Mouse (Mus musculus) heart, postnatal 0 days (tissue): ENCODE data around the gene Wbp4. TPM values are rescaled to one million over a fixed set of nuclear protein-coding genes. Genes with fewer than 3 reads are reported as not detected.

Source experiments
- ATAC-seq: fragments of 200-750 bp; cut with Nextera tagmentation; 2 replicates; pipeline ENCODE4 v1.8.0; 2017; ENCODE audit warnings: low read depth, moderate number of reproducible peaks, moderate library complexity; ENCODE audit not compliant: insufficient read depth
- DNase-seq: peaks from one replicate; pipeline ENCODE4 v3.0.0-alpha.2; 2016; ENCODE audit warnings: low spot score
- H3K27ac ChIP-seq: fragments of 300-500 bp; sonication (generic); 2 replicates; pipeline ENCODE4 v1.5.1; 2014; ENCODE audit warnings: low read depth, mild to moderate bottlenecking
- H3K27me3 ChIP-seq: fragments of 300-500 bp; sonication (generic); 2 replicates; pipeline ENCODE4 v1.6.1; 2014; ENCODE audit warnings: low read length, mixed read lengths; ENCODE audit not compliant: control insufficient read depth, insufficient read depth
- H3K36me3 ChIP-seq: fragments of 300-500 bp; sonication (generic); replicated peaks from 2 replicates; pipeline ENCODE4 v1.6.1; 2014; ENCODE audit warnings: low read length, mixed read lengths; ENCODE audit not compliant: control insufficient read depth, insufficient read depth
- H3K4me1 ChIP-seq: fragments of 300-500 bp; sonication (generic); 2 replicates; pipeline ENCODE4 v1.6.1; 2014; ENCODE audit warnings: antibody characterized with exemption; ENCODE audit not compliant: control insufficient read depth, insufficient read depth
- H3K4me2 ChIP-seq: fragments of 300-500 bp; sonication (generic); 2 replicates; pipeline ENCODE4 v1.6.1; 2014; ENCODE audit warnings: low read depth, mild to moderate bottlenecking, low read length, moderate library complexity
- H3K4me3 ChIP-seq: fragments of 300-500 bp; sonication (generic); 2 replicates; pipeline ENCODE4 v1.5.1; 2014; ENCODE audit warnings: low read depth, low read length
- H3K9ac ChIP-seq: fragments of 300-500 bp; sonication (generic); replicated peaks from 2 replicates; pipeline ENCODE4 v1.6.1; 2014; ENCODE audit warnings: low read depth, low read length, mixed read lengths
- H3K9me3 ChIP-seq: fragments of 300-500 bp; sonication (generic); replicated peaks from 2 replicates; pipeline ENCODE4 v1.6.1; 2016; ENCODE audit warnings: low read length; ENCODE audit not compliant: control insufficient read depth
- CTCF ChIP-seq: IDR thresholded peaks from 2 replicates; pipeline ENCODE4 v1.5.1; 2016; ENCODE audit warnings: antibody characterized with exemption, control low read depth, low read depth
- EP300 ChIP-seq: IDR thresholded peaks from 2 replicates; pipeline ENCODE4 v1.6.1; 2016; ENCODE audit warnings: antibody characterized with exemption, low read depth
- WGBS: fragments of 180-500 bp; shearing (Covaris S2); extraction: QIAGEN DNeasy Blood & Tissue Kit; methylation state at CpG from one replicate; pipeline ENCODE4 v1.1.7; 2014; 5-methylcytosine and 5-hydroxymethylcytosine counted together
- polyA plus RNA-seq: library from polyadenylated mRNA; unstranded; fragments of >200 nt; fragmentation: Nextera tagmentation; extraction: Ambion mirVana; gene quantifications from 2 replicates; pipeline ENCODE4 v1.2.1, GENCODE M21; 2015
- total RNA-seq: library from RNA; depleted of rRNA; stranded (reverse); fragments of >200 nt; gene quantifications from 2 replicates; pipeline ENCODE4 v1.2.3, GENCODE M21; 2014; ENCODE audit warnings: low replicate concordance; rRNA removed

Gene Wbp4
- total and polyA plus RNA-seq, 2 experiments from 2014 or later: 10.0 to 26.6 TPM

DNA sequence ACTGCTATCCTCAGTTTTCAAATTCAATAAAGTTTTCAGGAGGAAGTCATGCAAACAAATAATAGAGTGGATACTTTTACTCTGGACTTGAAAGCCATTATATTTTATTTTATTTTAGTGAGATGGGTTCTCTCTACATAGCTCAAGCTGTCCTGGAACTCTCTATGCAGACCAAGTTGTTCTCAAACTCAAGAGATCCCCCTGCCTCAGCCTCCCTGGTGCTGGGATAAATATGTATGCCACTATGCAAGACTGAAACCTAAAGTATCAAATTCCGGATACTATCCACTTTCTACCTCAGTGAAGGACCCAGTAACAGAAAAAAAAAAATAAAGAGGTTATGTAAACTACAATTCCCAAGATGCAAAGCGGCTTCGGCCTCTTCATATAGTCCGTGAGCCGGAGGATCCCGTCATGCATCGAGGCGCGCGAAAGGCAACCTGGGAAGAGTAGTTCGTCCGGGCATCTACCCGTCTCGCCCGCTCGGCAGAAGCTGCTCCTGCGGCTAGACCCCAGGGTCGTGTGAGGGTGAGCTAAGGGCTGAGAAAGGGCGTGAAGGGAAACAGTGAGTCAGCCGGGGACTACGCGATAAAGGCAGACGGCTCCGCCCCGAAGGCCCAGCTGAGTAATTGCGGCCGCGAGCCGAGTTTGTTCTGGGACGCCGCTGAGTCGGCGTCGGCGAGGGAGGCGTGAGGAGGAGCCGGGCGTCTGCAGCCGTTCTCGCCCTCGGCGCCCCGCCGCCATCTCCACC is 55.2 kb downstream of the Wbp4 start, which contains the start of gene Kbtbd7:
Kbtbd7 (plus strand) TSS at position 533 of the 751 bp plus-strand sequence.
- DNase-seq (peak; percentile 99), ATAC-seq (peak; percentile 99)
- TF ChIP-seq EP300 (peak; percentile 37; the same call in 1 of the 2 replicates), CTCF (0 out of 2 replicates have a peak, but pooled peaks have one; percentile 3)
- Histone ChIP-seq H3K36me3 (peaks cover 1% of the 10 kb centered on the region; the same call in 1 of the 2 replicates), H3K9ac (peak within 1 kb of the TSS; percentile 57; the same call in 1 of the 2 replicates), H3K4me1 (no peaks in the 10 kb centered on the region), H3K27me3 (no peaks in the 10 kb centered on the region), H3K4me2 (peak within 1 kb of the TSS; percentile 54), H3K9me3 (peaks cover 9% of the 10 kb centered on the region; the same call in 1 of the 2 replicates), H3K27ac (peak within 1 kb of the TSS; percentile 93), H3K4me3 (peak within 1 kb of the TSS; percentile 43)
- under 1% methylated on average over 39 of the region's 44 CpGs for WGBS

DNA sequence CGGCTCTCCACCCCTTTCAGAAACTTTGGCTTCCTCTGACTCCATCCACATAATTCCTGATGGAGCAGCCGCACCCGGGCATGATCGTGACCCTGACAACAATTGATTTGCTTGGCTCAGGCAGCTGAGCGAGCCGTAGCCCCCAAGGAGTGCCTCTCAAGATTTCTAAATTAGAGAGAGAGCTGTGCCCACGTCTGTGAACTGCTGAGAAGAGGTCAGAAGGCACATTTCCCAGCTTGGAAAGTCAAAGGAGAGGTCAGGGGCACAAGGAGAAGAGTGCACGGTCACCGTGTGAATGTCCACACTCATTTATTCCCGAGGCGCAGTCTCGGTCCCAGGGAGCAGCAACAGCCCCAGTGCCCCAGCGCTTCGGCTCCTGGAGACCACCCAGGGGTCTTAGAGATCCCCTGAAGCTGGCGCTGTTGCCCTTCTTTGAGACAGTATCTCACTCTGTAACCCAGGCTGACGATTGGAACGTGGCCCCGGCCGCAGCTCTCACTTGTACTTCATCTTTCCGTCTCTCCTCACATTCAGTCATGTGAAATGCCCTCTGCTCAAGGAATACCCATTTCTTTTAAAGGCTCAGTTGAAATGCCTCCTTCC is 61.1 kb downstream of the Wbp4 start:
- no peaks in the 10 kb centered on the region for H3K27me3 ChIP-seq
- no peak overlapping the region for H3K9ac ChIP-seq
- H3K27ac ChIP-seq: no peak overlapping the region
- H3K4me1 ChIP-seq: no peaks in the 10 kb centered on the region
- H3K9me3 ChIP-seq: no peaks in the 10 kb centered on the region
- WGBS: 80% methylated on average over 20 of the region's 20 CpGs
- peaks cover 37% of the 10 kb centered on the region for H3K36me3 ChIP-seq
- H3K4me2 ChIP-seq: no peak overlapping the region
- ATAC-seq (no peak), DNase-seq (no peak)
- H3K4me3 ChIP-seq: no peak overlapping the region
- TF ChIP-seq CTCF: no peak
- TF ChIP-seq EP300: no peak

DNA sequence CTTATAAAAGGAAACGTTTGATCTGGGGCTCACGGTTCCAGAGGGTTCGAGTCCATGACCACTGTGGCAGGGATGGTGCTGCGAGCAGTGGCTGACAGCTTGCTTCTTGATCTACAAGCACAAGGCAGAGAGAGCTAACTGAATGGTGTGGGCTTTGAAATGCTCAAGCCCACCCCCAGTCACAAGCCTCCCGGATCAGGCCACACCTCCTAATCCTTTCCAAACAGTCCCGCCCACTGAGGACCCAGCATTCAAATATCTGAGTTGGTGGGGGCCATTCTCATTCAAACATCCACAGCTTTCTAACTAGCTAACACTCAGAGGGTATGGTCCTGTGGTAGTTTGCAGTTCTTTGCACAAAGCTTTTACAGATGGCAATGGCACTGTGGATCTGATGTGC is 68.2 kb downstream of the Wbp4 start:
- H3K9ac ChIP-seq: no peak overlapping the region
- no peaks in the 10 kb centered on the region for H3K27me3 ChIP-seq
- no peak overlapping the region for H3K4me2 ChIP-seq
- no peaks in the 10 kb centered on the region for H3K4me1 ChIP-seq
- DNase-seq (no peak), ATAC-seq (no peak)
- no peak overlapping the region for H3K4me3 ChIP-seq
- TF ChIP-seq CTCF (no peak), EP300 (no peak)
- H3K36me3 ChIP-seq: peaks cover 35% of the 10 kb centered on the region
- 86% methylated on average over 6 of the region's 6 CpGs for WGBS
- no peaks in the 10 kb centered on the region for H3K9me3 ChIP-seq
- no peak overlapping the region for H3K27ac ChIP-seq

DNA sequence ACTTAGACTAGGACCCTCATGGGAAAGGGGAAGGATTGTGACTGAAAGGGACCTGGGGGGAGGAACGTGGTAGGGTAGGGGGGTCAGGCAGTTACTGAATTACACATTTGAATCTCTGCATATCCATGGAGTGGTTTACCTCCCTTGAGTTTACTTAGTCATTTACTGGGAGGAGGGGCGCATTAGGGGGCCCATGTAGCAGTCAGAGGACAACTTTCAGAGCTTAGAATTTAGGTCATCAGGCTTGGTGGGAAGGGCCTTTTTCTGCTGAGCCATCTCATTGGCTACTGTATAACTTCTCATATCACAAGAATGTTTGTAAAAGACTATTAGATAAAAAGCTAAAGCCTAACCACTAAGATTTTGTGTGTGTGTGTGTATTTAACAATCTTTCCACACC is 70.7 kb downstream of the Wbp4 start:
- DNase-seq: no peak
- Histone ChIP-seq H3K9ac (no peak overlapping the region), H3K4me1 (no peaks in the 10 kb centered on the region), H3K4me3 (no peak overlapping the region), H3K4me2 (no peak overlapping the region), H3K36me3 (peaks cover 36% of the 10 kb centered on the region), H3K27me3 (no peaks in the 10 kb centered on the region), H3K27ac (no peak overlapping the region), H3K9me3 (no peaks in the 10 kb centered on the region)
- no peak for TF ChIP-seq CTCF
- no peak for TF ChIP-seq EP300
- no peak for ATAC-seq
- WGBS: 80% methylated on average over 2 of the region's 2 CpGs

Other genes with a start within 250 kb of the Wbp4 start
- not detected in 2 replicates for gene Zfp957, start 234.2 kb downstream of the Wbp4 start, total RNA-seq
- gene Zfp957, start 234.2 kb downstream of the Wbp4 start, polyA plus RNA-seq: not detected in 2 replicates
- gene Rgcc, start 179.9 kb downstream of the Wbp4 start, total RNA-seq: 21.4 and 43.4 TPM in 2 replicates
- gene Rgcc, start 179.9 kb downstream of the Wbp4 start, polyA plus RNA-seq: 43.6 and 51.8 TPM in 2 replicates
- 0.81 and 1.6 TPM in 2 replicates for gene Naa16, start 90.7 kb downstream of the Wbp4 start, total RNA-seq
- gene Naa16, start 90.7 kb downstream of the Wbp4 start, polyA plus RNA-seq: 11.3 and 14.8 TPM in 2 replicates
- gene Mtrf1, start 83.7 kb downstream of the Wbp4 start, total RNA-seq: 6.7 and 8.4 TPM in 2 replicates
- gene Mtrf1, start 83.7 kb downstream of the Wbp4 start, polyA plus RNA-seq: 11.4 and 11.9 TPM in 2 replicates
- 12.2 and 18.8 TPM in 2 replicates for gene Kbtbd7, start 55.0 kb downstream of the Wbp4 start, total RNA-seq
- 5.5 and 5.8 TPM in 2 replicates for gene Kbtbd7, start 55.0 kb downstream of the Wbp4 start, polyA plus RNA-seq
- 0.23 and 1.2 TPM in 2 replicates for gene Kbtbd6, start 29.7 kb downstream of the Wbp4 start, total RNA-seq
- gene Kbtbd6, start 29.7 kb downstream of the Wbp4 start, polyA plus RNA-seq: 0.48 and 0.58 TPM in 2 replicates
- 11.0 and 13.2 TPM in 2 replicates for gene Elf1, start 326 bp downstream of the Wbp4 start, total RNA-seq
- 7.0 and 7.4 TPM in 2 replicates for gene Elf1, start 326 bp downstream of the Wbp4 start, polyA plus RNA-seq
- gene Sugt1, start 106.2 kb upstream of the Wbp4 start, total RNA-seq: 24.8 and 33.1 TPM in 2 replicates
- gene Sugt1, start 106.2 kb upstream of the Wbp4 start, polyA plus RNA-seq: 95.5 and 102 TPM in 2 replicates
- not detected in 2 replicates for gene Cnmd, start 180.7 kb upstream of the Wbp4 start, total RNA-seq
- gene Cnmd, start 180.7 kb upstream of the Wbp4 start, polyA plus RNA-seq: 0.82 and 0.98 TPM in 2 replicates